Mouse (Mus musculus) adrenal gland (tissue): ENCODE measurements at regions not wholly inside any gene's neighbourhood (a gene's known extent, or its start where the extent isn't known, plus 50 kb on each side); places are given as distances from the start of the nearest gene placed in this dataset.

Experiments used
- intact Hi-C: fragments of 180-260 bp; cut with DNase I; formaldehyde crosslinking; loops from one replicate; pipeline ENCODE4 v1.15.1; 2025

DNA sequence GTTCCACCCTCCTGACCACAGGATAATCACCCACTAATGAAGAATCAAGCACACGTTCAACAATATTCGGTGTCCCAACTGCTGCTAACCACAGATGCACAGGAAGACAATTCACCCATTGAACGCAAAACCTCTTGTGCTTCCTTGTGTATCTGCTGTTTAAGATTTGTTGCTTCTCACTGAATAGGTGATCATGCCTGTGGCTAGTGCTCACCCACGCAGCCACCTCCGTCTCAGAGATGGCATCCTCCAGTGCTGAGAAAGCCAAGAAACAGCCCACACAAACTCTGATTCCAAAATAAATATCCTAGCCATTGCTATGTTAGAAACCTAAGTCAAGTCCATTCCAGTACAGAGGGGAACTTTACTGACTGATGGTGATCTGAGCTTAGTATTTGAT is 520.7 kb upstream of the Adamts16 start:
- intact Hi-C loops: no loop called here

DNA sequence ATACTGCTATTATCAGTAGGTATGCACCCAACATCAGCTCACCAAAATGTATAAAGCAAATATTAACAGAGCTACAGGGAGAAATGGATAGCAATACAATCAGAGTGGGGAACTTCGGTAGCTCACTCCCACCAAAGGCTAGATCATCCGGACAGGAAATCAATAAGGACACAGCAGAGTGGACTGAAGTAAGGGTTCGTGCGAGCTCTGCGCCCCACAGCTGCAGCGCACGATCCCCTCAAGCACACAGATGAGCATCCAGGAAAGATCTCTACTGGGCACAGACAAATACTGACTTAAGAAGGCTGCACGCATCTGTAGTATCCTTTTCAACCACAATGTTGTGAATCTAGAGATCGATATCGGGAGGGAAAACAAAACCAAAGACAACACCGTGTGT is 517.5 kb upstream of the Adamts16 start:
- intact Hi-C loops: no loop called here

DNA sequence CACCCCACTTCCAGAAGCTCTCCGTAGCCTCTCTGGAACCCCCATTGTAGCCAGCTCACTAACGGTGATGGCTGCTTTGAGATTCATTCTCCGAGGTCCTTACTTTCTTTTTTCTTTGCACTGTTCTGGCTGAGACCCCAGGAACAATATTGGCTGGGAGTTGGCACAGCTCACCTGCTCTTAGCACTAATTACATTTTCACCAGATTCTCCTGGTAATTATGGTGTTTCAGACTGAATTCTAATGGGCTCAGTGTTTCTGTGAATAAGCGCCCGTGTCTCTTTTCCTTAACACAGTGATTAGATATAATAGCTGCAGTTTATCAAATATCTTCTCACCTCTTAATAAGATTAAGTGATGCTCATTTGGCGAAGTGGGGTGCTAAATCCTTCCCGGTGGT is 509.2 kb upstream of the Adamts16 start:
- intact Hi-C loops: no loop called here

GRCm38 (mm10) chr13:71342921-71343320 is 501.3 kb upstream of the Adamts16 start:
- intact Hi-C loops: no loop called here

DNA sequence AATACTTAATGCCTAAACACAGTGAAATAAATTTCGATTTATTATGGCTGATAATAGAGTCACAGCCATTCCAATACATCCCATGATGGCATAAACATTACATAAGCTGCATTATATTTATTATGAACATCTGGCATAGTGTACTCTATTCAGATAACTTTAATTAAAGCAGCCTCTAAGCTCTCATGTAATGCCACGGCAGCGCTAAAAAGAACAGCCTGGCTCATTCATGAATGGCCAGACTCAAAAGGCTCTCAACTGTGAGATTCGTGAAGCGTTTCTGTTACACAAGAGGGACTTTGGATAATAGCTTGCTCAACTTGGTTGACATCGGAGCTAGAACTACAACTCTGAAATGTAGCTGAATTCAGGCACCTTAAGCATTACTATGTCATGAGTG is 497.1 kb upstream of the Adamts16 start:
- intact Hi-C loops: no loop called here

GRCm38 (mm10) chr13:71334925-71335324 is 493.3 kb upstream of the Adamts16 start:
- intact Hi-C loops: no loop called here

GRCm38 (mm10) chr13:71333146-71333545 is 491.5 kb upstream of the Adamts16 start:
- intact Hi-C loops: no loop called here

- intact Hi-C loops: no loop called here
Observed at GRCm38 (mm10) chr13:71330321-71330720, 488.7 kb upstream of the Adamts16 start.

DNA sequence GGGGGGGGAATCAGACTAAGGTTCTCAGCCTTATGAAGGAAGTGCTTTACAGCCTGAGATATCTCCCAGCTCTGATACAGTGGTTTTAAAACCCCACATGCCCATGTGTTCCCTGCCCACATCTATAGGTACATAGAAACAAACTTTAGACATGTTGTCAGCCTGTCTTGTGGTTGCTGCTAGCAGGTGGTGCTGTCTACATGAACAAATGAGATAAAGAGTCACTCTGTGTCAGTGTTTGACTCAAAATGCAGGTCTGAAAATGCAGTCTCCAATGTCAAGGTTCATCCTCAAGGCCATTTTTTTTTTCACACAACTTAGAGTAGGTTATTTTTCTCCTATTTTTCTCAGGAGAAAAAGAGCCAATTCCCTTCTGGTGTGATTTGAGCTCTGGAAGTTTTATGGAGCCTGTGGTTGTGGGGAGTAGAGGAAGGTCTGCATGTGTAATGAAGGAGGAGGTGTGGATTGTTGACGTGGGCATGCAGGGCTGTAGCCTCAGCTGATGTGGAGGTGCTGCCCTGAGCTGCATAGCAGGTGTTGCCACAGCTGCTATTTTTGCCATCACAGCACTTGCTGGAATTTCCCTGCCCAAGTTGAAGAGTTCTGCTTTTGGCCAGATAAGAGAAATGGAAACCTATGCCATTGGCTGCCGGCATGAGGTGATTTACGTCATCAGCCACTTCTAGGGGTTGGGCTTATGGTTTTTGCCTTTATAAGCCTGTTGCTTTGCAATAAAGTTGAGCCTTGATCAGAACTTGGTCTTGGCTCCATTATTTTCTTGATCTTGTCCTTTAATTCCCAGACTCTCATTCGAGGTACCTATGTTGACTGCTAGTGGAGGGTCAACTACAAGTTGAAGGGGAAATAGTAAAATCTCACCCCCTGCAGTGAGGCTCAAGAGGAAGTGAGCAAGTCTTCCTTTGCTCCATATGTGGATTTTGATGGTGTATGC is 486.5 kb upstream of the Adamts16 start:
- intact Hi-C loops: no loop called here

GRCm38 (mm10) chr13:71320489-71320888 is 478.9 kb upstream of the Adamts16 start:
- intact Hi-C loops: no loop called here

DNA sequence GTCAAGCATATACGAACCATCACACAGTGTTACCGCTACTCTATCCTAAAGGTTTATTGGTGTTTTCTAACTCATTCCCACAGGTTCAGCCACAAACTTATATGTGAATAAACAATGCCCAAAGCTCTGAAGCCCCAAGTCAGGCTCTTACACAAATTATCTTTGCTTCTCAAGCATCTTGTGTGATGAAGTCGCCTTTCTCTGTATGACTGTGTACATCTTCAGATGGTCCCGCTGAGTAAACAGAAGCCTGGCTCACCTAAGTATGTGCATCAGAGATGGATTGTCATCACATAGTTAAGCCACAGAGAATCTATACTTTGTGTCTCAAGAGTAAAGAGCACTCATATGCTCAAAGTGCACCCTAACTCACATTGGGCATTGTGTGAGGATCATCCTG is 462.3 kb upstream of the Adamts16 start:
- intact Hi-C loops: no loop called here

DNA sequence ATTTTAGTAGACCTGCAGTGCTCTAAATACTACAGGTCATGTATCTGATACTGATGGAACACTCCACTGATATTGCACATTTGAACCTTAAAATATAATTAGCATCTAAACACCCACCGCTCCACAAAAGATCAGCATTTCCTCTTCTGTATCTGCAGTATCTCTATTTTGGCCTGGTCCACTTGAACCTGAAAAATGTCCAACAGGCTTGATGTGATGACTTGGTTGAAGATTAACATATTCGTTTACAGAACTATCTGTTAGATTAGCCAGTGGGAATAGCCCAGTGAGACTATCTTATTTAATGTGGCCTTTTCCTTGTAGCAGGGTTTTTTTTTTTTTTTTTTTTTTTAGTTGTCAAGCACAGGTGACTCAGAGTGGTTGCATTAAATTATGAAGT is 434.4 kb upstream of the Adamts16 start:
- intact Hi-C loops: no loop called here

DNA sequence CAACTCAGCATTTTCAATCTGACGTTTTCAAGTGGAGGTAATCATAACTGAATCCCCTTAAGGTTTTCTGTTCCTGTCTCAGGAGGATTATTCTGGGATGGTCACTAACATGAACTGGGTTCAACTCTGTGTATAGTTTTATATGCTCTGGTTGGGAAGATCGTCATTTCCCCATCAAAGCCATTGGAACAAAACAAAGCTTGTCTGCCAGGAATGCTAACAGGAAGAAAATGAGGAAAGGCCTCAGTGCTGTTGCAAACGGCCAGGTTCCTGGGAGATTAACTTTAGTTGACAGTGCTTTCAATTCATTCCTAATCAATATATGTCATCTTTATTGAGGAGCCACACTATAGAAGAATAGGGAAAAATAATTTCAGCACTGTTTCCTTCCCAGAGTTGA is 432.5 kb upstream of the Adamts16 start:
- intact Hi-C loops: no loop called here

- intact Hi-C loops: no loop called here
Observed at GRCm38 (mm10) chr13:71273485-71273884, 431.9 kb upstream of the Adamts16 start.

DNA sequence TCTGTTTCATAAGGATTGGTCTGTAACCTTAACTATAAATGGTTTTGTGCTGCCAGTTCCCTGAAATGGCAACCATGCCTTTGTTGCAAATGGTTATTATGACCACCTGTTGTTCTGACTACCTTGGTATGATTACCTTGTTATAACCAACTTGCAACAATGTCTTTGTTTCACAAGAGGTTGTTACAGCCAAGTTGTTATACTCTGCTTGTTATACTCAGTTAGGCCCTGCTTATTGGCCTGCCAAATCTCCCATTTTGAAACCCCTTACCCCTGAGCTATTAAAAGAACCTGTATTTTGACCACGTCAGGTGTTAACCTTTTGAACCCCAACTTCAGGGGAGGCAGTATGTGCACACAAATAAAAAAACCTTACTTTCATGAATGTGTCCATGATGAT is 431.5 kb upstream of the Adamts16 start:
- intact Hi-C loops: no loop called here

DNA sequence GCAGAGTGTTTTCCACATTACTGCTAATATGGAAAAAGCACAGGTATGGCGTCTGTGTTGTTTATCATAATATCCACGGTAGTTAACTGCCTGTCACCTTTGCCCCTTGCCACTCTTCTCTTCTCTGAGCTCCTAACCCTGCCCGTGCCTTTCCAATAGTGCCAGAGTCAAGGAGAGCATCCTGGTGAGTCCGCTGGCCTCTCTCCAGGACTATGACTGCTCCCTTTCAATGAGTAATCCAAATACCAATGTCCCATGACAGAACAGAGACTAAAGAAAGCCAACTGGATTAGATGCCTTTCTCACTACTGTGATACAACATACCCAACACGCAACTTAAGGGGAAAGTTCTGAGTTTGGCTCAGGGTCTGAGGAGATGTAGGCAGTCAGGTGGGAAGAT is 430.8 kb upstream of the Adamts16 start:
- intact Hi-C loops: no loop called here

DNA sequence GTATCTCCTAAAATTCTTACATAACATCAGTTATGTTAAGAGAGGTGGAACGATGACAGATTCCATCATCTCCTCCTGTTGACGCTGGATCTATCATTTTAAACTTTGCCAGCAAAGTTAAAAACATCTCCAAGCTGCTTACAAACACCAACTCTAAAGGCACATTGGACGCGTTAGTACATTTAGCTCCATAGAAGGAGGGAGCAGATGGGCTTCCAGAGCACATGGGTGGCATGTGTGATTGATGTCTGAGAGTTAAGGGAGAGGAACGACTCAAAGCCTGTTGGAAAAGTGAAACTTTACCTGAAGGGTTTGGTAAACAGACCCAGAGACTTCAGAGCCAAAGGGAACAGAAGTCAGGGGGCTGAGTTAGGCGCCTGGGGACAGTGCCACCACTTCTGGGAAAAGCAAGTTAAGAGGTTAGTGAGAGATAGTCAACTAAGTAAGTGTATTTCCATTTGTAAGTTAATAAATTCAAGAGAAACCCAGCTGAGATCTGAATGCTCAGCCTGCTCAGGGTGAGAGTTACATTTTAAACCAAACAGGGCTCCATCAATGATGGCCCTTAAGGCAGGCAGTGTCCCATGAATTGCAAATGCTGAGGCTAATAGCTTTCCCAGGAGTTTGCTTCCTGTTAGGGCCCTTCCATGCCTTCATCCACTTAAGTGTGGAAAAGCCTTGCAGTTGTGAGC is 430.3 kb upstream of the Adamts16 start:
- intact Hi-C loops: no loop called here

GRCm38 (mm10) chr13:71270370-71270769 is 428.8 kb upstream of the Adamts16 start:
- intact Hi-C loops: no loop called here

- intact Hi-C loops: no loop called here
Observed at GRCm38 (mm10) chr13:71269496-71269895, 427.9 kb upstream of the Adamts16 start.

- intact Hi-C loops: no loop called here
Observed at GRCm38 (mm10) chr13:71263315-71263878, 421.8 kb upstream of the Adamts16 start.

DNA sequence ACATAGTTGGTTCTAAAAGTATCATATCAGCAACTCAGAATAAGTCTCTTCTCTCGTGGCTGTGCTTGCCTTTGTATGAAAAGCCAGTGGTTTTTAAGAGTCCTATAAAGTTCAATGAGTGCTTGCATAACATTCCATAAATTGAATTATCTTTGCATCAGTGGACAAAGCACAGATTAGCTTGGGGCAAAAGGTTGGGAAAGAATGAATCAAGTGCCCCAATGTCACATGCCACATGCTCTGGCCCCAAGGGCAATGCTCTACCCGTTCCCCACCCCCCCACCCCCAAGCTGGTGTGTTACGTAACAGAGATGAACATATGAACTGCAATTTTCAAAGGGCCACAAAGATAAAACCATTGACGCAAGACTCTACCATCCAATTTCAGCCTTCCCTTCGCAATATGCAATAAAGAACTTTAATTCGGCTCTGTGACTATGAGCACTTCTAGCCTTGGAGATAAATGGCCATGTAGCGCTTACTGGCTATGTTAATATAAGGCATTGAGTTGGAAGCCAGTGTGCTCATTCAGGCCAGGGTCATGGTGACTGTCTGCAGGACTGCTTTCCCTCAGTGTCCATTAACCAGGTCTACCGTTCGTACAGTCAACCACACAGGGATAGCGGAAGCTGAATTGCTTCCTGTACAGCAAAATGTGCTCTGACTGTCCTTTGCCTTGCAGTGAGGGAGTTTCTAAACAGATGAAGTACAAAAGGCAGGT is 421.1 kb upstream of the Adamts16 start:
- intact Hi-C loops: no loop called here

GRCm38 (mm10) chr13:71254016-71254415 is 412.4 kb upstream of the Adamts16 start:
- intact Hi-C loops: no loop called here
